Mouse (Mus musculus): ENCODE data around the gene Mat1a.

GRCm38 (mm10) chr14:41170514-41170913 is 65.7 kb downstream of the Mat1a start:
- TF ChIP-seq POLR2A (IDR thresholded peaks at IDR 0.05; ENCODE audit: low read depth, low read length): no peak
- TF ChIP-seq CTCF (IDR thresholded peaks at IDR 0.05; ENCODE audit: extremely low read depth, insufficient read depth, insufficient read length, insufficient replicate concordance): no peak

Data from spleen, adult 2 months (tissue).